Mouse (Mus musculus): ENCODE results near the gene Smco3. TPM values are rescaled to one million over a fixed set of nuclear protein-coding genes. Genes with fewer than 3 reads are reported as not detected.

The Smco3 gene
- total and polyA plus RNA-seq, 3 experiments: 0.90 to 12.9 (median 5.5) TPM

GRCm38 (mm10) chr6:136883961-136884360 is 48.7 kb upstream of the Smco3 start:
- H3K4me3 ChIP-seq (replicated peaks in 1 of 3; ENCODE audit: low read depth in 2 of 3, low read length in 2 of 3, poor library complexity in 1 of 3): no peak overlapping the region
- TF ChIP-seq BHLHE40 (IDR thresholded peaks at IDR 0.05; ENCODE audit: low read depth, low read length) (no peak), TCF12 (IDR thresholded peaks at IDR 0.05; ENCODE audit: low read depth, low read length) (no peak), EP300 (IDR thresholded peaks at IDR 0.05; ENCODE audit: low read length) (no peak), JUN (IDR thresholded peaks at IDR 0.05; ENCODE audit: insufficient read depth, low read depth, low read length) (no peak), ELF1 (IDR thresholded peaks at IDR 0.05; ENCODE audit: low read depth, low read length) (no peak), USF2 (conservative IDR thresholded peaks at IDR 0.05; ENCODE audit: low read depth, low read length) (no peak), NRF1 (IDR thresholded peaks at IDR 0.05; ENCODE audit: low read depth, low read length) (no peak), POLR2A (IDR thresholded peaks at IDR 0.05; ENCODE audit: low read depth, low read length) (no peak), ETS1 (conservative IDR thresholded peaks at IDR 0.05; ENCODE audit: low read depth, low read length) (no peak), SMC3 (IDR thresholded peaks at IDR 0.05; ENCODE audit: low read depth, low read length) (no peak), HCFC1 (IDR thresholded peaks at IDR 0.05; ENCODE audit: low read depth, low read length) (no peak), SIN3A (IDR thresholded peaks at IDR 0.05; ENCODE audit: low read length) (no peak), RCOR1 (conservative IDR thresholded peaks at IDR 0.05; ENCODE audit: low read depth, low read length) (no peak), IRF4 (IDR thresholded peaks at IDR 0.05; ENCODE audit: low read depth, low read length) (no peak)
- in situ Hi-C loops (cut with MboI; ENCODE audit: low pct_ligation_motif_present, low pct_unique_long_range_greater_than_20kb, low sequenced_read_pairs) (no loop called here), dilution Hi-C loops (cut with MboI; ENCODE audit: extremely low pct_ligation_motif_present, extremely low pct_unique_long_range_greater_than_20kb, low sequenced_read_pairs) (no loop called here)
- H3K9ac ChIP-seq (ENCODE audit: insufficient read depth, low read depth): no peak overlapping the region
- H3K79me2 ChIP-seq (replicated peaks; ENCODE audit: control insufficient read depth, extremely low read depth, insufficient read depth, poor library complexity, severe bottlenecking): no peaks in the 10 kb centered on the region
- DNase-seq (ENCODE audit: extremely low read depth): no peak
- H3K27me3 ChIP-seq (replicated peaks): no peaks in the 10 kb centered on the region
- no peaks in the 10 kb centered on the region for H3K9me3 ChIP-seq (replicated peaks; ENCODE audit: low read length)
- H3K4me1 ChIP-seq (ENCODE audit: control insufficient read depth in 1 of 2, insufficient read depth in 2 of 2): no peaks in the 10 kb centered on the region
- H3K27ac ChIP-seq (ENCODE audit: insufficient read depth, low read depth): no peak overlapping the region
- H3K4me2 ChIP-seq (ENCODE audit: insufficient read depth, low read depth, poor library complexity, severe bottlenecking): no peak overlapping the region
- H3K36me3 ChIP-seq (replicated peaks in 1 of 2; ENCODE audit: control insufficient read depth in 1 of 2, insufficient read depth in 1 of 2, low read length in 1 of 2): peaks cover 0 to 26% of the 10 kb centered on the region in 2 experiments

DNA sequence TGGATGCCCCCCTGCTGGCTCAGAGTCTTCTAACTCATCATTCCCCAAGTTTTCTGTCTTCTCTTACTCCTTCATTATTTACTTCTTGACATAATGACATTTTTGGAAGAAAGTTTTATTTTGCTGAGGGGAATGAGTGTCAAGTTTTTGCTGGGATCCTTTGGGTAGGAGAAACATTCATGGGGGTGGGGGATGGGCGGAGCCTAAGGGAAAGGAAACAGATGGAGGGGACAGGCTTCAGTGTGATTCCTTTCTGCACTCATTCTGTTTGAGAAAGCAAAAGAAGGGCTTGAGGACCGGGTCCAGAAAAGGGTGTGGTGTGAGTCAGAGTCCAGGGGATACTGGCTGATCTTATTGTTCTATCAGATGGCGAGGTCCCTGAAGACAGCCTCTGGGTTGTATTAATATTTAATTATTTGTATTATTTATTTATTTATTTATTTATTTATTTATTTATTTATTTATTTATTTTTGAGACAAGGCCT is 48.2 kb upstream of the Smco3 start:
- H3K9ac ChIP-seq (ENCODE audit: insufficient read depth, low read depth): no peak overlapping the region
- H3K4me3 ChIP-seq (replicated peaks in 1 of 3; ENCODE audit: low read depth in 2 of 3, low read length in 2 of 3, poor library complexity in 1 of 3): no peak overlapping the region
- no peaks in the 10 kb centered on the region for H3K79me2 ChIP-seq (replicated peaks; ENCODE audit: control insufficient read depth, extremely low read depth, insufficient read depth, poor library complexity, severe bottlenecking)
- H3K9me3 ChIP-seq (replicated peaks; ENCODE audit: low read length): no peaks in the 10 kb centered on the region
- no peak for DNase-seq (ENCODE audit: extremely low read depth)
- TF ChIP-seq GABPA (IDR thresholded peaks at IDR 0.05; ENCODE audit: insufficient replicate concordance, low read depth, low read length) (no peak), MEF2A (IDR thresholded peaks at IDR 0.05; ENCODE audit: borderline replicate concordance, low read depth, low read length) (no peak), SMC3 (IDR thresholded peaks at IDR 0.05; ENCODE audit: low read depth, low read length) (no peak), ZNF384 (IDR thresholded peaks at IDR 0.05; ENCODE audit: low read depth, low read length) (no peak), POLR2A (IDR thresholded peaks at IDR 0.05; ENCODE audit: low read depth, low read length) (no peak), PAX5 (IDR thresholded peaks at IDR 0.05; ENCODE audit: low read length) (no peak), TBP (conservative IDR thresholded peaks at IDR 0.05; ENCODE audit: low read depth, low read length) (no peak), ZKSCAN1 (IDR thresholded peaks at IDR 0.05; ENCODE audit: borderline replicate concordance, low read depth, low read length) (no peak), E2F4 (IDR thresholded peaks at IDR 0.05; ENCODE audit: insufficient replicate concordance, low read depth, low read length) (no peak), MAFK (IDR thresholded peaks at IDR 0.05; ENCODE audit: insufficient replicate concordance, low read length) (no peak), NELFE (IDR thresholded peaks at IDR 0.05; ENCODE audit: low read depth, low read length) (no peak), ETS1 (conservative IDR thresholded peaks at IDR 0.05; ENCODE audit: low read depth, low read length) (no peak), JUND (conservative IDR thresholded peaks at IDR 0.05; ENCODE audit: low read depth, low read length) (no peak), USF1 (IDR thresholded peaks at IDR 0.05; ENCODE audit: low read depth, low read length) (no peak), ZC3H11A (IDR thresholded peaks at IDR 0.05; ENCODE audit: low read depth, low read length) (no peak), CHD1 (IDR thresholded peaks at IDR 0.05; ENCODE audit: low read depth, low read length) (no peak), USF2 (conservative IDR thresholded peaks at IDR 0.05; ENCODE audit: low read depth, low read length) (no peak)
- H3K4me1 ChIP-seq (ENCODE audit: control insufficient read depth in 1 of 2, insufficient read depth in 2 of 2): no peaks in the 10 kb centered on the region
- in situ Hi-C loops (cut with MboI; ENCODE audit: low pct_ligation_motif_present, low pct_unique_long_range_greater_than_20kb, low sequenced_read_pairs): no loop called here
- H3K27me3 ChIP-seq (replicated peaks): no peaks in the 10 kb centered on the region
- no peak overlapping the region for H3K27ac ChIP-seq (ENCODE audit: insufficient read depth, low read depth)
- H3K36me3 ChIP-seq (replicated peaks in 1 of 2; ENCODE audit: control insufficient read depth in 1 of 2, insufficient read depth in 1 of 2, low read length in 1 of 2): peaks cover 0 to 27% of the 10 kb centered on the region in 2 experiments
- no peak overlapping the region for H3K4me2 ChIP-seq (ENCODE audit: insufficient read depth, low read depth, poor library complexity, severe bottlenecking)
- dilution Hi-C loops (cut with MboI; ENCODE audit: extremely low pct_ligation_motif_present, extremely low pct_unique_long_range_greater_than_20kb, low sequenced_read_pairs): no loop called here

All from CH12.LX (cell line).